Mouse (Mus musculus): Measurements from ENCODE around the gene Prdm15.

DNA sequence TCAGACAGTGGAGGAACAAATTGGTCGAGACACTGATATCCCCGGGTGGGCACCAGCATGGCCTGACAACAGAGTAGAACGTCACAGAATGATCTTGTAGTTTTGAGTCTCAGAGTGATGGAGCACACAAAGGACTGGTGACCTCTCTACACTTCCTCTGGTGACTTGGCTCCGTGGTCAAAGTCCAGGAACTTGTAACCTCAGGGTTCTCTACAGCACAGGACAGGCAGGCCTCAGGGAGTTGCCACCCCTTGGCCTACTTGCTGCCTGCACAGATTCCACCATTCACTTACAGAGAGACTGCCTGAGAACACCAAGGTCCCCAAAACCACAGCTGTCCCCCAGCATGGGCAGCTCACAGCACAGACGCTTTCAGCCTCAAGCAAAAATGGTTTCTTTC lies 36.4 kb downstream of the Prdm15 start:
- no peak for TF ChIP-seq CTCF (IDR thresholded peaks at IDR 0.05; ENCODE audit: low read depth, low read length)
- TF ChIP-seq GATA1 (IDR thresholded peaks at IDR 0.05; ENCODE audit: borderline replicate concordance, low read length) = no peak
